Mouse (Mus musculus) monocyte, adult 59 days (primary cell): ENCODE results near the gene Fthl17e. TPM values are rescaled to one million over a fixed set of nuclear protein-coding genes. Genes with fewer than 3 reads are reported as not detected.

Experiments used
- total RNA-seq, 2 experiments: library from RNA; stranded (reverse); gene quantifications; one replicate each; pipeline ENCODE4 v1.2.4; 2023

Gene Fthl17e
- not detected for total RNA-seq

GRCm38 (mm10) chrX:9033193-9033592, at the start of gene Fthl17e:
Gene Fthl17e, plus strand, starts transcription at chrX:9033493.

GRCm38 (mm10) chrX:8986655-8987054, 46.6 kb upstream of the Fthl17e start, which contains the start of gene Fthl17d:
Gene Fthl17d, minus strand, starts transcription at chrX:8986755.

GRCm38 (mm10) chrX:9062715-9063114, 29.4 kb downstream of the Fthl17e start, which contains the start of gene Fthl17f:
Gene Fthl17f, plus strand, starts transcription at chrX:9063015.

Other genes with a start within 250 kb of the Fthl17e start
- gene Ssxb5, start 229.8 kb upstream of the Fthl17e start, total RNA-seq: not detected
- gene Gm6592, start 189.5 kb upstream of the Fthl17e start, total RNA-seq: not detected
- gene Gm5751, start 159.2 kb upstream of the Fthl17e start, total RNA-seq: not detected
- under 1 TPM; 0.27 to 0.60 TPM for gene B630019K06Rik, start 141.1 kb upstream of the Fthl17e start, total RNA-seq
- not detected for gene Fthl17b, start 70.5 kb upstream of the Fthl17e start, total RNA-seq
- gene Fthl17c, start 56.9 kb upstream of the Fthl17e start, total RNA-seq: not detected
- gene Fthl17d, start 46.7 kb upstream of the Fthl17e start, total RNA-seq: not detected
- gene Fthl17f, start 29.5 kb downstream of the Fthl17e start, total RNA-seq: not detected
- not detected for gene 4930402K13Rik, start 71.1 kb downstream of the Fthl17e start, total RNA-seq
- not detected for gene Lancl3, start 166.4 kb downstream of the Fthl17e start, total RNA-seq
- gene Gm14862, start 223.4 kb downstream of the Fthl17e start, total RNA-seq: not detected
- under 1 TPM; 0.46 to 0.60 TPM for gene Xk, start 239.3 kb downstream of the Fthl17e start, total RNA-seq